Mouse (Mus musculus): ENCODE measurements around the gene 2200002J24Rik.
"Not testable (repeated sequence)": the region's sequence is repeated elsewhere in the genome, so short reads cannot be mapped to it uniquely, and the experiment has no call there.

DNA sequence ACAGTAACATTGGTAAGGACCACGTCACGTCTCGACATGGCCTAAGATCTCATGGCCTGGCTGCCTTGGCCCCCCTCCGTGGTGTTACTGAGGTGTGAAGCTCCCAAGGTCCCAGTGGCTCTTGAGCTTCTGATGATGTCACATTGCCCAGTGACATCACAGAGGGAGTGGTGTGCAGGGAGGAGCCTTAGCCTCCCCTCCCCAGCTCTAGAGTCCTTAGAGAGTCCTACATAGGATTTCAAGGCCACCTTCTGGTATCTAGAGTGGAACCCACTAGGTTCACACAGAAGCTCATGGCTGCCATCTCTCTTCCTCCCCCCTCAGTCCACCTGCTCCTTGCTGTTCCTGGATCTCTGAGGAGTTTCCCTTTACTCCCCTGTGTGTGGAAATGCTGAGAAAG lies 44.9 kb downstream of the 2200002J24Rik start, which contains the start of gene Gapdhs:
- TF ChIP-seq TAL1, GATA1 (IDR thresholded peaks at IDR 0.05; ENCODE audit: low read length): not testable (repeated sequence)
